Mouse (Mus musculus) heart, embryonic 16.5 days (tissue): ENCODE results near the gene Olfr1416. TPM values are rescaled to one million over a fixed set of nuclear protein-coding genes. Genes with fewer than 3 reads are reported as not detected.
"Not testable (repeated sequence)": the region's sequence is repeated elsewhere in the genome, so short reads cannot be mapped to it uniquely, and the experiment has no call there.

Experiments
- ATAC-seq: fragments of 200-750 bp; cut with Nextera tagmentation; replicated peaks from 2 replicates; pipeline ENCODE4 v1.8.0; 2017; ENCODE audit warnings: moderate number of reproducible peaks; ENCODE audit not compliant: insufficient read depth, low FRiP score; ENCODE audit errors: extremely low read depth
- H3K27ac ChIP-seq: fragments of 300-500 bp; sonication (generic); 2 replicates; pipeline ENCODE4 v1.5.1; 2014; ENCODE audit warnings: mild to moderate bottlenecking, low read length, control low read depth, moderate library complexity
- H3K27me3 ChIP-seq: fragments of 300-500 bp; sonication (generic); 2 replicates; pipeline ENCODE4 v1.6.1; 2014; ENCODE audit warnings: low read length, mixed read lengths; ENCODE audit not compliant: control insufficient read depth, insufficient read depth
- H3K36me3 ChIP-seq: fragments of 300-500 bp; sonication (generic); 2 replicates; pipeline ENCODE4 v1.6.1; 2014; ENCODE audit not compliant: control insufficient read depth, insufficient read depth
- H3K4me1 ChIP-seq: fragments of 300-500 bp; sonication (generic); 2 replicates; pipeline ENCODE4 v1.6.1; 2014; ENCODE audit warnings: low read length, mixed read lengths; ENCODE audit not compliant: control insufficient read depth, insufficient read depth
- H3K4me2 ChIP-seq: fragments of 300-500 bp; sonication (generic); 2 replicates; pipeline ENCODE4 v1.6.1; 2014; ENCODE audit warnings: low read depth, mild to moderate bottlenecking, control low read depth, low read length
- H3K4me3 ChIP-seq: fragments of 300-500 bp; sonication (generic); 2 replicates; pipeline ENCODE4 v1.5.1; 2014; ENCODE audit warnings: mild to moderate bottlenecking, control low read depth, low read length
- H3K9ac ChIP-seq: fragments of 300-500 bp; sonication (generic); 2 replicates; pipeline ENCODE4 v1.6.1; 2014; ENCODE audit warnings: low read length, control low read depth
- H3K9me3 ChIP-seq: fragments of 300-500 bp; sonication (generic); replicated peaks from 2 replicates; pipeline ENCODE4 v1.6.1; 2016; ENCODE audit warnings: low read length; ENCODE audit not compliant: control insufficient read depth
- WGBS: fragments of 180-500 bp; shearing (Covaris S2); extraction: QIAGEN DNeasy Blood & Tissue Kit; methylation state at CpG from one replicate; pipeline ENCODE4 v1.1.7; 2014; 5-methylcytosine and 5-hydroxymethylcytosine counted together
- polyA plus RNA-seq: library from polyadenylated mRNA; unstranded; fragments of >200 nt; fragmentation: Nextera tagmentation; extraction: Ambion mirVana; gene quantifications from 2 replicates; pipeline ENCODE4 v1.2.1, GENCODE M21; 2015

The Olfr1416 gene
- polyA plus RNA-seq, result not detected in 2 replicates

DNA sequence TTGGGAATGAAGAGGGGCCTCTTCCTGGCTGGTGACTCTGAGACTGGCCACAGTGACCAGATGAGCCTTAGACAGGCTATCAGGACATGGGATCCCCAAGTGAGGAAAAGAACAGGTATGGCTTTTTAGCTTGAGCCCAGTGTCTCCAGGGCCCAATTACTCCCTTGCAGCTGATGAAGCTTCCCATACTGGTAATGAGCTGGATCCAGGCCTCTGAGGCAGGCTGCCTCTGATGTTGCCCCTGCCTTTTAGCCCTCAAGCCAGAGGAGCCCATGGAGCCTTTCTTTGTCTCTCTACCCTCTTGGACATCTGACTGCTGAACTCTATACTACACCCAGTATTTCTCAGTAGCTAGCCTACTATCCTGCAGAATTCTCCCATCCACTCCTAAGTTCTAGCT is at the start of gene Olfr1416:
Gene Olfr1416 (minus strand): TSS at position 101 of the 400 bp plus-strand sequence.
- no peak within 1 kb of the TSS for H3K27ac ChIP-seq
- H3K4me1 ChIP-seq, result no peaks in the 10 kb centered on the region
- H3K9ac ChIP-seq, result no peak within 1 kb of the TSS
- H3K27me3 ChIP-seq, result no peaks in the 10 kb centered on the region
- 0 out of 2 replicates have a peak, but pooled peaks cover 3% of the 10 kb centered on the region for H3K9me3 ChIP-seq
- H3K4me2 ChIP-seq, result no peak within 1 kb of the TSS
- no peak within 1 kb of the TSS for H3K4me3 ChIP-seq
- no peak for ATAC-seq
- H3K36me3 ChIP-seq, result no peaks in the 10 kb centered on the region

DNA sequence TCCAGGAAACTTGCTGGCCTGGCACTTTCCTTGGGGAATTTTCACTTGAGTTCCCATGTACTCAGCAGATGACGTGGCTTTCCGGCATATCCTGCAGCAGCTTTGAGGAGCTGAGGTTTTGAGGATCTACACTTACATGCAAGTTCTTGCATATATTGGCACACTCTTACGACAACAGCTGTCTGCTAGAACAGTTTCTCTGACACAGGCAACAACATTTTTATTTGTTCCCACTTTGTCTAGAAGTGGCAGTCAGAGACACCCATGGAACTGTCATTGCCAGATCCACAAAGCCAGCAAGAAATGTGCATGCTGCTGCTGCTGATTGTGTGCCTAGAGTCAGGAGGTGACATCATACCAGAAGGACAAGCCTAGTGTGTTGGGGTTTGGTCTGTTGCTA is 38.9 kb upstream of the Olfr1416 start:
- Histone ChIP-seq H3K4me3 (no peak overlapping the region), H3K36me3 (no peaks in the 10 kb centered on the region), H3K9me3 (no peaks in the 10 kb centered on the region), H3K27me3 (no peaks in the 10 kb centered on the region), H3K4me1 (no peaks in the 10 kb centered on the region), H3K9ac (no peak overlapping the region), H3K4me2 (no peak overlapping the region), H3K27ac (no peak overlapping the region)
- no peak for ATAC-seq
- WGBS, result 77% methylated on average over 3 of the region's 3 CpGs

DNA sequence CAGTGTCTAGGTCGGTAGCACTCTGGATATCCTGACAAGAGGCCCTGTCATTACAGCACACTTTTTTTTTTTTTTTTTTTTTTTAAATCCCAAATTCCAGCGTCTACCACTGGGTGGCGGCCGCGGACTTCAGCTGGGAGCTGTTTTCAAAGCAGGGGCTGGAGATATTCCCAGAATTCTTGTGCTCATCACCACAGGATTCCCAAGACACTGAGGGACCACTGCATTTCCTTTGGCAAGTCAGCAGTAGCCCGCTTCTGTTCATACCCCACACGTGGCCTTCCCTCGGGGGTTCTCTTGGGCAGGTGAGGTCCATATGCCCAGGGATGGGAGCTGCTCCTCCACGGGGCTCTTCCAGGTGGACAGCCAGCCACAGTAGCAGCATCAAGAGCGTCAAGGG is 36.5 kb upstream of the Olfr1416 start:
- Histone ChIP-seq H3K36me3 (no peaks in the 10 kb centered on the region), H3K27ac (no peak overlapping the region), H3K9me3 (no peaks in the 10 kb centered on the region), H3K4me1 (no peaks in the 10 kb centered on the region), H3K9ac (no peak overlapping the region), H3K27me3 (no peaks in the 10 kb centered on the region), H3K4me3 (no peak overlapping the region), H3K4me2 (no peak overlapping the region)
- 19% methylated on average over 10 of the region's 10 CpGs for WGBS
- ATAC-seq, result no peak

DNA sequence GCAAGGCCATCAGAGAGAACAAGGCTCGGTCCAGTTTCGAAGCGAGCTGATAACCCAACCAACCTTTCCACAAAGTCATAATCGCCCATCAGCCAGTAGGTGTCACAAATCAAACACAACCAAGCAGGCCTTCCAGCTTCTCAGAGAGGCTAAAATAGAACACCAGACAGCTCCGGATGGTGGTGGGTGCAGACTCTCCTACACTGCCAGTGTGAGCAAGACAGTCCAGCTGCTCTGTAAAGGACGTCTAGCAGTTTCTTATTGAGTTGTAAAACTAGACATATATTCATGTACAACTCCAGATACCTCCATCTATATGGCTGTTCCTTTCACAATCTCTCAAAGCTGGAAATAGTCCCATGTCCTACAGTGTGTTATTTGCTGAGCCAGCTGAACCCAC is 34.1 kb upstream of the Olfr1416 start:
- Histone ChIP-seq H3K36me3 (no peaks in the 10 kb centered on the region), H3K9me3 (no peaks in the 10 kb centered on the region), H3K9ac (no peak overlapping the region), H3K4me1 (no peaks in the 10 kb centered on the region), H3K4me3 (no peak overlapping the region), H3K27me3 (no peaks in the 10 kb centered on the region), H3K4me2 (no peak overlapping the region), H3K27ac (no peak overlapping the region)
- ATAC-seq, result no peak
- 63% methylated on average over 6 of the region's 6 CpGs for WGBS

DNA sequence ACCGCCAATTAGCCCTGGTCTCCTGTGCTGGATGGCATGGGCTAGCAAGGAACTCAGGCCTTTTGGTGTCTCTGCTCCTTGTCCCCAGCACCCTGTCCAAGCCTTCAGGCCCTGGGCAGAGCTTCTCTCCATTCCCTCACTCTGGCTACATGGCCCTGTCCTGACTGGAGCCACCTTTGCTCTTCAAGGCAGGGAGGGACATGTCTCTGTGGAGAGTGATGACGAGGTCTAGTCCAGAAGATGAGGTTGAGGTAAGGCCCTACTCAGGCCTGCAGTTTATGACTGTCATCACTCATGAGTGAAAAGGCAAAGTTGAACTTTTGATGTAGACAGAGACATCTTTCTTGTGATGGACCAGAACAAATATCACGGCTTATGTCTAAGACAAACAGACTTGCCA is 33.6 kb upstream of the Olfr1416 start, which contains the start of gene Olfr1414:
Gene Olfr1414 (minus strand): TSS at position 101 of the 400 bp plus-strand sequence.
- Histone ChIP-seq H3K9me3 (no peaks in the 10 kb centered on the region), H3K4me2 (no peak within 1 kb of the TSS), H3K27ac (no peak within 1 kb of the TSS), H3K4me1 (no peaks in the 10 kb centered on the region), H3K27me3 (no peaks in the 10 kb centered on the region), H3K36me3 (no peaks in the 10 kb centered on the region), H3K4me3 (no peak within 1 kb of the TSS), H3K9ac (no peak within 1 kb of the TSS)
- no peak for ATAC-seq
- 75% methylated on average over 3 of the region's 3 CpGs for WGBS

DNA sequence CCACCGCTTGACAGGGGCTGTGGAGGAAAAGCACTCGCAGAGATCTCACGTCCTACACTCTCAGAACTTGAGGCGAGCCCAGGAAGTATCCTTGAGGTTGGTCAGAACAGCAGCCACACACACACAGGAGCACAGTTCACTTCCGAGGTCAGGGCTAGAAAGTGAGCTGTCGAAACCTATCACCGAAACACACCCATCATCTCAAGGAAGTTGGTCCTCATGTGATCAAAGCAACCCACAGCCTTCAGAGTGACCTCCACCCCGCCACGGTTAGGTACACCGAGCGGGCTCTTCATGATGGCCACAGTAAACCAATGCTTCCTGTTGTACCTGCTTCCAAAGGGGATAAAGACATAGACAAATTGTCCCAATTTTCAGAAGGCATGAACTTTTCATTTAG is 30.5 kb upstream of the Olfr1416 start:
- H3K27me3 ChIP-seq, result no peaks in the 10 kb centered on the region
- H3K4me1 ChIP-seq, result no peaks in the 10 kb centered on the region
- H3K9me3 ChIP-seq, result no peaks in the 10 kb centered on the region
- no peak overlapping the region for H3K4me2 ChIP-seq
- no peak overlapping the region for H3K9ac ChIP-seq
- no peak overlapping the region for H3K27ac ChIP-seq
- H3K4me3 ChIP-seq, result no peak overlapping the region
- H3K36me3 ChIP-seq, result no peaks in the 10 kb centered on the region
- 64% methylated on average over 11 of the region's 11 CpGs for WGBS
- ATAC-seq, result no peak

DNA sequence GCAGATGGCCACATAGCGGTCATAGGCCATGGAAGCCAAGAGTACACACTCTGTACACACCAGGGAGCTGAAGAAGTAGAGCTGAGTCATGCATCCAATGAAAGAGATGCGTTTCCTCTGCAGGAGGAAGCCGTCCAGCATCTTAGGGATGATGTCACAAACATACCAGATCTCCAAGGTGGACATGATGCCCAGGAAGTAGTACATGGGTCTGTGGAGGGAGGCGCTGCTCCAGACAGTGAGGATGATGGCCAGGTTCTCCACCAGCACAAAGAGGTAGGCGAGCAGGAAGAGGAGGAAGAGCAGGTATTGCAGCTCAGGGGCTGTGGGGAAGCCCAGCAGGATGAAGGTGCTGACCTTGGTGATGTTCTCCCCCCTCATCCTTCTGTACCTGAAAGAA is 26.7 kb upstream of the Olfr1416 start:
- not testable (repeated sequence) for H3K4me2 ChIP-seq, H3K9me3 ChIP-seq, H3K9ac ChIP-seq, H3K4me1 ChIP-seq, H3K27ac ChIP-seq, H3K27me3 ChIP-seq, ATAC-seq, H3K4me3 ChIP-seq, H3K36me3 ChIP-seq
- 77% methylated on average over 4 of the region's 5 CpGs for WGBS

DNA sequence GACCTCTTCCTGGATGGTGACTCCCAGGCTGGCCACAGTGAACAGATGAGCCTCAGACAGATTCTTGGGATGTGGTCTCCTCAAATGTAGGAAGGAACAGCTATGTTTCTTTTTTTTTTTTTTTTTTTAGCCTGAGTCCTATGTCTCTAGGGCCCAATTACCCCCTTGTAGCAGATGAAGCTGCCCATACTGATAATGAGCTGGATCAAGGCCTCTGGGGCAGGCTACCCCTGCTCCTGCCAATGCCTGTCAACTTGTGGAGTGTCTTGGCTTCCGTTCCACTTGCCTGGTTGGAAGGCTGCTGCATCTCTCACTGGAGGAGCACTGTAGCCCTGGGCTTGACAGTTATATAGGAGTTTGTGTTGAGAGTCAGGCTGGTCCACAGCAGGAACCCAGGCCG is 11.1 kb upstream of the Olfr1416 start, which contains the start of gene Olfr1415:
Gene Olfr1415 (minus strand): TSS at position 101 of the 400 bp plus-strand sequence.
- H3K4me3 ChIP-seq, result no peak within 1 kb of the TSS
- no peak within 1 kb of the TSS for H3K9ac ChIP-seq
- no peaks in the 10 kb centered on the region for H3K36me3 ChIP-seq
- WGBS, result 71% methylated on average over 2 of the region's 2 CpGs
- H3K27me3 ChIP-seq, result no peaks in the 10 kb centered on the region
- H3K9me3 ChIP-seq, result no peaks in the 10 kb centered on the region
- no peak within 1 kb of the TSS for H3K4me2 ChIP-seq
- no peak within 1 kb of the TSS for H3K27ac ChIP-seq
- no peak for ATAC-seq
- no peaks in the 10 kb centered on the region for H3K4me1 ChIP-seq

DNA sequence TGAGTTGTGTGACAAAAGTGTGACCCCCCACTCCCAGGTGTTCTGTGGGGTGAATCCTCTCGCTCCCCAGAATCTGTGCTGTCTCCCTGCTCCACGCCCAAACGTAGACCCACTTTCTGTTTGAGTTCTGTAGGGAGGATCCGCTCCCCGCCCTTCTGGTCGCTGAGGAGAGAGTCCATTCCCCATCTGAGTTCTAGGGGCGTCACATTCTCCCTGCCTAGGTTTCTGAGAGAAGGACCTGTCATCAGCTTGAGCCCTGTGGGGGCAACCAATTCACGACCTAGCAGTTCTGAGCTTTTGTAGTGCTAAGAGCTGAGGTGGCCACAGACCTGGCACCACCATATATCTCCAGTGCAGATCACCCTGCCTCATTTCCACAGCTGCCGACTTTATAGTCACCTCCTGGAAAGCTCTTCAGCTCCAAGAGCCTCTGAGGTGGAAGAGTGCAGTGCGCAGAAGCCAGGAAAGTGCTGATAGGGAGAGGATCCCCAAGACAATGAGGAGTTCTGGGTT is 10.8 kb downstream of the Olfr1416 start:
- peak; percentile 46 for ATAC-seq
- Histone ChIP-seq H3K4me2 (peak overlapping the region; percentile 99), H3K4me1 (peaks cover 12% of the 10 kb centered on the region), H3K9me3 (no peaks in the 10 kb centered on the region), H3K4me3 (peak overlapping the region; percentile 100), H3K36me3 (peaks cover 16% of the 10 kb centered on the region), H3K27me3 (no peaks in the 10 kb centered on the region), H3K9ac (peak overlapping the region; percentile 94), H3K27ac (peak overlapping the region; percentile 76)
- 2% methylated on average over 10 of the region's 10 CpGs for WGBS
